Mouse (Mus musculus): ENCODE measurements around the gene Gpatch1. TPM values are rescaled to one million over a fixed set of nuclear protein-coding genes. Genes with fewer than 3 reads are reported as not detected.

The Gpatch1 gene
- polyA plus RNA-seq, 1 experiment from 2014 or later: 20.0 TPM

Other genes with a start within 250 kb of the Gpatch1 start
- 0.68 and 0.74 TPM in 2 replicates for gene Cebpa, start 199.1 kb downstream of the Gpatch1 start, polyA plus RNA-seq (2016; fragmentation: Nextera tagmentation; extraction: Ambion mirVana)
- 1.4 and 1.7 TPM in 2 replicates for gene Slc7a10, start 132.1 kb downstream of the Gpatch1 start, polyA plus RNA-seq (2016; fragmentation: Nextera tagmentation; extraction: Ambion mirVana)
- 23.2 and 24.6 TPM in 2 replicates for gene Lrp3, start 102.9 kb downstream of the Gpatch1 start, polyA plus RNA-seq (2016; fragmentation: Nextera tagmentation; extraction: Ambion mirVana)
- gene Rhpn2, start 15.7 kb upstream of the Gpatch1 start, polyA plus RNA-seq (2016; fragmentation: Nextera tagmentation; extraction: Ambion mirVana): 3.7 TPM in 2 replicates
- 21.0 and 24.2 TPM in 2 replicates for gene Faap24, start 78.4 kb upstream of the Gpatch1 start, polyA plus RNA-seq (2016; fragmentation: Nextera tagmentation; extraction: Ambion mirVana)
- 39.9 and 40.8 TPM in 2 replicates for gene Cep89, start 78.6 kb upstream of the Gpatch1 start, polyA plus RNA-seq (2016; fragmentation: Nextera tagmentation; extraction: Ambion mirVana)
- not detected in 2 replicates for gene Slc7a9, start 130.4 kb upstream of the Gpatch1 start, polyA plus RNA-seq (2016; fragmentation: Nextera tagmentation; extraction: Ambion mirVana)
- gene Tdrd12, start 219.3 kb upstream of the Gpatch1 start, polyA plus RNA-seq (2016; fragmentation: Nextera tagmentation; extraction: Ambion mirVana): 0.29 and 0.53 TPM in 2 replicates
- 46.4 and 49.0 TPM in 2 replicates for gene Nudt19, start 237.9 kb upstream of the Gpatch1 start, polyA plus RNA-seq (2016; fragmentation: Nextera tagmentation; extraction: Ambion mirVana)

All from neural tube, embryonic 12.5 days (tissue).